Mouse (Mus musculus) layer of hippocampus, adult 8-10 months (tissue): ENCODE measurements around the gene Fastkd5. TPM values are rescaled to one million over a fixed set of nuclear protein-coding genes. Genes with fewer than 3 reads are reported as not detected.
A peak's percentile ranks its signal among the peaks of the same experiment; 100 is the strongest.
"Not testable (repeated sequence)": the region's sequence is repeated elsewhere in the genome, so short reads cannot be mapped to it uniquely, and the experiment has no call there.

Experiments
- DNase-seq, 2 experiments: peaks; one replicate each; pipeline ENCODE4 v3.0.0; 2022; ENCODE audit warnings: low spot score in 2 of 2
- total RNA-seq, 4 experiments: library from RNA; stranded (reverse); gene quantifications; 2 replicates each; pipeline ENCODE4 v1.2.4; 2022

Gene Fastkd5
- 1 to 10 TPM; 7.3 to 9.6 (median 9.4) TPM for total RNA-seq

GRCm38 (mm10) chr2:130629839-130630203 lies at the start of gene Fastkd5, which contains the start of gene Ubox5:
TSS of gene Fastkd5 (minus strand) at chr2:130630027.
TSS of gene Ubox5 (minus strand) at chr2:130630038.
- DNase-seq, result peak; percentile 86 to 89

DNA sequence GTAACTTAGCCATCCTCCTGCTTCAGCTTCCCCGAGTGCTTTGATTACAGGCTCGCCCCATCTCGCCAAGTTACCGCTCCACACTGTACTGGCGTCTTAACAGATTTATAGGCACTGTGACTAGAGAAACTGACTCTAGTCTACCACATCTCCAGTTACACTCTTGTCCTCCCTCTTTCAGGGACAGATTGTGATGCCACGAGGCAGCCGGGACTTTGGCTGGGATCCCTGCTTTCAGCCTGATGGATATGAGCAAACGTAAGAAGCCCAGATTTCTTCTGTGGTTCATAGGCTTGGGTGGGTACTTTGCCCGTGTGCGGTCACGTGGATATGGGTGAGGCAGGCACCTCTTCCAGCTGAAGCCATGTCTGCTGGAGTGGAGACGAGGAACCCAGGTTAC lies 49.3 kb upstream of the Fastkd5 start:
- DNase-seq, result peak in 1 of 2 experiments; percentile 51

DNA sequence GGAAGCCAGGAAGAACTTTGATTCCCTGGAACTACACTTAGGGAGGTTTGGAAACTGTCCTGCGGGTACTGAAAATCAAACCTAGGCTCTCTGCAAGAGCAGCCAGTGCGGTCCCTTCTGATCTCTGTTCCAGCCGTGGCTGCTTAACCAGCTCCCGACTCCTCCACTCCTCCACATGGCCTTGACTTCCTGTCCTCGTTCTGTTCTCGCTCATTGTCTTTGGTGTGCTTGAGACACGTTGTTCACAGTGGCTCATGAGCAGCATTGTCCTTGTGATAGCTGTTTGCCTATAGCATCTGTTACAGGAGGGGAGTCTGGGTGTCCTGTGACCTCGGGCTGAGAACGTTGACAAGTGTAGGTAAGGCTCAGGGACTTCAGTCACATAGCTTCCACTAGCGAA lies 47.4 kb upstream of the Fastkd5 start:
- no peak for DNase-seq

GRCm38 (mm10) chr2:130667559-130667958 lies 37.7 kb upstream of the Fastkd5 start, which contains the start of gene Itpa:
TSS of gene Itpa (plus strand) at chr2:130667610.
- DNase-seq, result peak; percentile 81 to 86

- peak; percentile 94 to 96 for DNase-seq
Observed at GRCm38 (mm10) chr2:130664102-130664701, 34.4 kb upstream of the Fastkd5 start, which contains the start of gene Ddrgk1. TSS of gene Ddrgk1 (minus strand) at chr2:130664659.

- no peak for DNase-seq
Observed at GRCm38 (mm10) chr2:130663342-130663741, 33.5 kb upstream of the Fastkd5 start.

GRCm38 (mm10) chr2:130658530-130658929 lies 28.7 kb upstream of the Fastkd5 start:
- DNase-seq, result no peak

DNA sequence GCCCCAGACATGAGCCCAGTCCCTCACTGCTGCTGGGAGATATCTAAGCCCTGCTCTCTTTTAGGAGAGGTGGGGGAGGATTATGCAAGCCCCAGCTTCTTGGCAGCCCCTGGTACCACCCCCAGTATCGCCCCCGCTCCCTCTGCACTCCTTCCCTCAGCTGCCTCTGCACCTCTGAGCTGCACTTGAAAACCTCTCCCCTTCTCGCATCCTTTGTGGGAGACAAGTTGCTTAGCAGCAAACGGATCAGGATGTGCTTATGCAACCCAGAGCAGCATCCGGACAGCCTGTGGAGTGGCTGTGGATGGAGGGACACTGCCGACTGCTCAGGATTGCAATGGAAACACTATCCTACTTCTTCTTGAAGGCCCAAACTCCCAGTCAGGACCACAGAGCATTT lies 27.7 kb upstream of the Fastkd5 start:
- DNase-seq, result peak; percentile 85 to 90

- DNase-seq, result no peak
Observed at GRCm38 (mm10) chr2:130656536-130656935, 26.7 kb upstream of the Fastkd5 start.

DNA sequence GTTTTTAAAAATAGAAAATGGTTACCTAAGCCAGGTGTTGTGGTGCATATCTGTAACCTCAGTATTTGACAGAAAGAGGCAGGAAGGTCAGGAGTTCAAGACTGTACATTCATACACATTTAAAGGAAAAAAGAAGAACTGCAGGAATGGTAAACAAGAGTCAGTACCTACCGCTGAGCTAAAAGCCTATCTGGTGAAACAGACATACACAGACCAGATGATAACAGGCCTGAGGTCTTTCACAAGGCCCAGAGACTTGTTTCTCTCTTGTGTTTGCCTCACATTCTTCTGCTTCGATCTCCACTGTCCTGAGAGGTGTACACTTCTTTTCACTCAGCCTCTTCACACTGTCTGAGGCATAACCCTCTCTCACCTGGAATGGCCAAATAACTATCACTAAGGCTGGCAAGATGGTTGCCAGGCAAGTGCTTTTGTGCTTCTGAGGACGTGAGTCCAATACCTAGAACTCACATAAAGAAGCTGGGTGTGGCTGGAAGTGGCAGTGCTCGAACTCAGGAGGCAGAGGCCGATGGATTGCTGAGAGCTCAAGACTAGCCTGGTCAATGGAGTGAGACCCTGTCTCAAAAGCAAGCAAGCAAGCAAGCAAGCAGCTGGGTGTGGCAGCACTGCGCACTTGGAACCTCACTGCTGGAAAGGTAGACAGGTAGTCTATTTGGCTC lies 26.0 kb upstream of the Fastkd5 start:
- no peak for DNase-seq

DNA sequence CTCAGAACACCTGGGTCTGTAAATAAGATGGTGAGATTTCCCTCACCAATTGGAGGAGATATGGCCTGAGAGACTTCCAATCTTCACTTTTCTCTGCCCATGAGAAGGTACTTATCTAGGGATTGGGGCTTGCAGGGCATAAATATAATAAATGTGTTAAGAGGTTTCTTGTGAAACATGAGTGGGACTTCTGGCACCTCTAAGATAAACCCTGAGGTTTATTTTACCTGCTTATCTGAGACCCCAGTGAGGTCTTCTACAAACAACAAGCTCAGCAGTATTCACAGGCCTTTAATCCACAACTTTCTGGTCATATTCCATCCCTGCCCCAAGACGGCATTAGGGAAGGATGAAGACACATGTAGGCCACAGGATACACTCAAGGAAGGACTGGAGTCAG lies 23.9 kb upstream of the Fastkd5 start:
- no peak for DNase-seq

DNA sequence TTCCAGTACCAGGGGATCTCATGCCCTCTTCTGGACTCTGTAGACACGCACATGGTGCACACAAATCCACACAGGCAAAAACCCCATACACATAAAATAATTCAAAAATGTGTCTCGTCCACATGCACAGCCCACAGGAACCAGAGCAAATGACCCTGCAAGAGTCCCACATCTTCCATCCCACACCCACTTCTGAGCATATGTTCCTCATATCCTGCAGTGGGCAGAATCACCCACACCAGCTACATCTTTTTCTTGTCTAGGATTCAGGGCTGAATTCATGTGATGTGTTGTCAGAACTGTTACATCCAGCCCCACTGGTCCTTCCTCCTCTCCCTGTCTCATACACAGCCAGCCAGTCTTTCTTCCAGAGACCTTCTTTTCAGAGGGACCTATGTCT lies 23.5 kb upstream of the Fastkd5 start:
- DNase-seq, result no peak

DNA sequence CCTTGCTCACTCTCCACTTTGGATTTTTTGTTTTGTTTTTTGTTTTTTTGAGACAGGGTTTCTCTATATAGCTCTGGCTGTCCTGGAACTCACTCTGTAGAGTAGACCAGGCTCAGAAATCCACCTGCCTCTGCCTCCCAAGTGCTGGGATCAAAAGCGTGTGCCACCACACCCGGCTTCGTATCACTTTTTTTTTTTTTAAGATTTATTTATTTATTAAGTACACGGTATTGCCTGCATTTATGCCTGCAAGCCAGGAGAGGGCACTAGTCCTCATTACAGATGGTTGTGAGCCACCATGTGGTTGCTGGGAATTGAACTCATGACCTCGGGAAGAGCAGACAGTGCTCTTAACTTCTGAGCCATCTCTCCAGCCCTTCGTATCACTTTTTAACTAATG lies 19.2 kb upstream of the Fastkd5 start:
- DNase-seq, result not testable (repeated sequence)

DNA sequence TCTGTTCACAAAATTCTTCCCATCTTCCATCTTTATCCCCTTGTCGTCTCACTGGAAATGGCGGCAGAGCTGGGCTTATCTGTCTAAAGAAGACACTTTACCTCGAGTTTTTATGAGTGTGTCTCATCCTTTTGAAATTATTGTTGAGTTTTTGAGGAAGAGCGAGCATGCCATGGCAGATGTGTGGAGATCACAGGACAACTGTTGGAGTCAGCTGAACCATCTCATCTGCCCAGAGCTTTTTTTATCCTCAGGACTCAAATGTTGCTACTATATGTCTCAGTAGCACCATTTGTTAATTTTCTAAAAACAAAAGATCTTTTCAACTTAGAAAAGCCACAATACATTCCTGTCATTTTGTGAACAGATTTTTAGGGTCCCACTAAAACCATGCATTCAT lies 15.4 kb upstream of the Fastkd5 start:
- no peak for DNase-seq

GRCm38 (mm10) chr2:130642684-130643369 lies 13.0 kb upstream of the Fastkd5 start, which contains the start of gene Lzts3:
TSS of gene Lzts3 (minus strand) at chr2:130642803.
- DNase-seq, result peak; percentile 78 to 88

DNA sequence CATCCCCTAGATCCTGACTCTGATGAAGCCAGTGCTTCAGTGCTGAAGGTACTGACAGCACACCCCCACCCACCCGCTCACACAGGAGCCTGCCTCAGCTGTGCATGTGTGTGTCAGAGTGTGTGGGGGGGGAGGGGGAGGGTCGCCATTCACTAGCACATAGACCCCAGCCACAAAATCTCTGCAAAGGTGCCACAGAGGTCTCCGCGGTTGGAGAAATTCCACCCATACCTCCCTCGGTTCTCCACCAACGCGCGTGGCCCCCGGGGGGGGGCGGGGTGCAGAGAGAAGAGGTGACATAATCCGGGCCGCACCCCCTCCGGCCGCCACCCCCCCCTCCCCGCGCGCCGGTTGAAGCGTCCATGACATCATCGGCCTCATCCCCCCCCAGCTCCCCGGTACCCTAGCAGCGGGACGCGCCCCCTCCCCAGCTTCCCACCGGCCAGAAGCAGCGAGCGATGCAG lies 12.4 kb upstream of the Fastkd5 start:
- no peak for DNase-seq

DNA sequence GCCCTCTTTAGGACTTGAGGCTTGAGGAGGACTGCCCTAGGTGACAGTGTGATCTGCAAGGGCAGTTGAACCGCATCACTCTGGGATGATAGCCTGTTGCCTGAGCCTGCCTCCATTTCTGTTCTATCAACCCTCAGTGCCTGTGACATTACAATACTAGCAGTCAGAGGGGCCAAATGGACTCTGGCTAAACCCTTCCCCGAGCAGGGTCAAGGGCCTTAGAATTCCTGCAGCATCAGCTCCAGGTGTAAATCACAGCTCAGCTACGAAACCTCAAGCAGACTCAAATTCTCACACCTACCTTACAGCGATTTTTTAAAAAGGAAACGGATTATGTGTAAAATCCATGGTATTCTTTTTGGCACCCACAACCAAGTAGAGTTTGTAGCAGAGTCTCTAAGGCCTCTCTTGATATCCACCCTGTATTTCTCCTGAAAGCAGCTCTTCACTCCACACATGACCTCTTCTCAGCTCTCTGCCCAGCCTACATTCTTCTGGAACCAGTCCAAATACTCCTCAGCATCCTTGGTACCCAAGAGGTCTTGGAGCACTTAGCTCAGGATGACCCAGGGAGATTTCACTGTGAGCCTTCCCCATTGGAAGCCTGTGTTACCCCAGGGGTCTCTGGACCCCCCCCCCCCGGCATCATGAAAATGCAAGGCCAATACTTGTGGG lies 11.7 kb upstream of the Fastkd5 start:
- DNase-seq, result no peak

GRCm38 (mm10) chr2:130639276-130639675 lies 9.4 kb upstream of the Fastkd5 start:
- no peak for DNase-seq

DNA sequence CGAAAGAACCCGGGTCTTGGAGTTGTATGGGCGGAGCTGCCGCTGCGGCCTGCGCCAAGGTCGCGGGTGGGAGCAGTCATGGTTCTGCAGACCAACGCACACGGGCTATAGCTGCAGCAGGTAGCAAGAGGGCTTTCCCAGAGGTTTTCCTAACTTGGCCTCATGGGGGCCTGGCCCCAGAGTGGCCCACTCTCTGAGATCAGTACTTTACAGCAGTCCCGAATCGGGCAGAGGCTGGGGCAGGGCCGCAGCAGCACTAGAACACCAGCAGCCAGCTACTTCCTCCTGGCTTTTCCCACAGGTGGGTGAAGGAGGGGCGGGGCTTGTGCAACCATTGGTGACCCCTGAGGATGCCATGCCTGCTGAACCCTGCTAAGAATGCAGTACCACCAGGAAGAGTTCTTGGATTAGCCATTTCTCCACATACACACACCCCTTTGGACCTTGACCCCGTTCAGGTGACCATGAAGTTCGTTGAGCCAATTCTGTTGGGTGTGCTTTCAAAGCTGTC lies 8.3 kb upstream of the Fastkd5 start:
- DNase-seq, result no peak

DNA sequence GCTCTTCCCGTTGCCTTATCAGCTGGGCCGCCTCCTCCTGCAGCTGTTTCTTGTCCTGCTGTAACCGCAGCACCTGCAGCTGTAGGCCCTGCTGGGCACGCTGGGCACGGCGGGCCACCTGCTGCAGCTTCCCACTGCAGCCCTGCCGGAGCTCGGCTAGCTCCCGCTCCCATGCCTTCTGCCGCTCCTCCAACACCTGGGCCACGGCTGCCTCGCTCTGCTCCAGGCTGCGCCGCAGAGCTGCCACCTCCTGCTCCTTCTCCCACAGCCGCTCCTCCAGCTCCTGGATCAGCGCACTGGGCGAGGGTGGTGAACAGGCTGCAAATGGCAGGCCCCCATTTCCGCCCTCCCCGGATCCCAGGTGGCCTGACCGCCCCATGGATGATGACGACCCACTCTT lies 6.0 kb upstream of the Fastkd5 start:
- DNase-seq, result no peak

DNA sequence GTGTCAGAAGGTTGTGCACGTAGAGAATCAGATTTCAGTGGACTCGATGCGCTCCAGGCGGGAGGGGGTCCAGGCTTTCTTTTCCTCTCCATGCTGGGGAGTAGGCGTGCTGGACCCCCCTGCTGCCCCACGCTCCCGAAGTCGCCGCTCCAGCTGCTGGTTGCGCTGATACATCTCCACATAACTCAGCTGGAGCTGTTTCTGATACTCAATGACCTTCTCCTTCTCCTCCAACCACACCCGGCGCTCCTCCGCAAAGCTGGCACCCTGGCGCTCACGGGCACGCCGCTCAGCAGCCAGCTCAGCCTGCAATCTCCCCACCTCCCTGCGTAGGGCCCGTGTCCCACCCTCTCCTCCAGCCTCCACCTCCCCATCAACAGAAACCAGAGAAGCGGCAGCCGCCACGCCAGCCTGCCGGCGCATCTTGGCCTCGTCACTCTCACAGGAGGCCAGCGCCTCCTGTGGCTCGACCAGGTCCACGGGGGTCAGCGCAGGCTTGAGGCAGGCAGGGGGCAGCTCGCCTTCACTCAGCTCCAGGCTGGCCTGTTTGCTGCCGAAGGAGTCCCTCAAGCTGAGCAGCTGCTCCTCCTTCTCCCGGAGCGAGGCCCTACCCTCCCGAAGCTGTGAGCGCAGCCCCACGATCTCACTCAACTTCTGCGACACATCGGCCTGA lies 5.0 kb upstream of the Fastkd5 start:
- no peak for DNase-seq
